Mouse (Mus musculus) spleen, adult 18-20 months (tissue): ENCODE data around the gene Pik3r6.

ENCODE experiments used
- DNase-seq, 2 experiments: peaks; one replicate each; pipeline ENCODE4 v3.0.0; 2022; ENCODE audit warnings: mixed read lengths in 2 of 2

Pik3r6 gene

GRCm38 (mm10) chr11:68585890-68586289 lies 83.1 kb downstream of the Pik3r6 start:
- no peak for DNase-seq

GRCm38 (mm10) chr11:68586721-68587120 lies 83.9 kb downstream of the Pik3r6 start, which contains the start of gene Ccdc42:
Gene Ccdc42, plus strand, starts transcription at chr11:68587021.
- no peak for DNase-seq

- DNase-seq: peak; percentile 31 to 78
Observed at GRCm38 (mm10) chr11:68589055-68589809, 86.4 kb downstream of the Pik3r6 start.

- DNase-seq: no peak
Observed at GRCm38 (mm10) chr11:68591708-68592107, 88.9 kb downstream of the Pik3r6 start.

- no peak for DNase-seq
Observed at GRCm38 (mm10) chr11:68593247-68593646, 90.4 kb downstream of the Pik3r6 start.

GRCm38 (mm10) chr11:68597912-68598311 lies 95.1 kb downstream of the Pik3r6 start:
- no peak for DNase-seq

GRCm38 (mm10) chr11:68600551-68601021 lies 97.8 kb downstream of the Pik3r6 start:
- DNase-seq: no peak

- DNase-seq: no peak
Observed at GRCm38 (mm10) chr11:68601486-68601991, 98.7 kb downstream of the Pik3r6 start.
